Comparison of ENCODE assay signal across 8 mouse cellular contexts in genomic region chr8:86873151-86873550, GRCm38 (mm10). TPM values are rescaled to one million over a fixed set of nuclear protein-coding genes. Genes with fewer than 3 reads are reported as not detected.
A peak's percentile ranks its signal among the peaks of the same experiment; 100 is the strongest.
DNase-seq lines count a peak whose midpoint lies in the region; ATAC-seq lines count a peak whose summit lies in the region.

No protein-coding gene starts in this region.

- 11% methylated on average over 2 of the region's 2 CpGs for WGBS in heart, embryonic 16.5 days

- peak; percentile 83 for ATAC-seq in heart, embryonic 16.5 days (replicated peaks; ENCODE audit: extremely low read depth, insufficient read depth, low FRiP score)

- DNase-seq in gastrocnemius, postnatal 14 days = peak; percentile 30
- DNase-seq in gastrocnemius, adult 8-10 months (ENCODE audit: low spot score in 2 of 2) = no peak
- peak; percentile 56 for DNase-seq in right cerebral cortex, postnatal 4 days
- DNase-seq in right cerebral cortex, adult 2 months (ENCODE audit: low spot score in 2 of 2) = no peak
- peak; percentile 48 for DNase-seq in lung, postnatal 25 days (ENCODE audit: low spot score)
- DNase-seq in adrenal gland, adult 8-10 months = no peak
- DNase-seq in layer of hippocampus, adult 9-10 months (ENCODE audit: low spot score) = no peak

- H3K27ac ChIP-seq in heart, embryonic 16.5 days (ENCODE audit: low read length) = peak overlapping the region; percentile 50; the same call in 1 of the 2 replicates

- no peaks in the 10 kb centered on the region for H3K27me3 ChIP-seq in heart, embryonic 16.5 days (ENCODE audit: control insufficient read depth, insufficient read depth, low read length)

- intact Hi-C loops in gastrocnemius, postnatal 14 days (cut with DNase I; ENCODE audit: low total_unique reads) = no loop called here

- H3K9me3 ChIP-seq in heart, embryonic 16.5 days (replicated peaks; ENCODE audit: control insufficient read depth, low read length) = no peaks in the 10 kb centered on the region

- no peaks in the 10 kb centered on the region for H3K36me3 ChIP-seq in heart, embryonic 16.5 days (ENCODE audit: control insufficient read depth, insufficient read depth)

- peaks cover 40% of the 10 kb centered on the region for H3K4me1 ChIP-seq in heart, embryonic 16.5 days (ENCODE audit: control insufficient read depth, insufficient read depth, low read length)

- H3K4me3 ChIP-seq in heart, embryonic 16.5 days (ENCODE audit: low read length) = no peak overlapping the region

- no peak overlapping the region for H3K9ac ChIP-seq in heart, embryonic 16.5 days (ENCODE audit: low read length)

- H3K4me2 ChIP-seq in heart, embryonic 16.5 days (ENCODE audit: low read depth, low read length) = no peak overlapping the region

RNA-seq across cellular contexts. Expression of gene N4bp1, which starts 11.9 kb away (rescaled TPM):
- total RNA-seq in gastrocnemius, postnatal 14 days (2021) = 10 to 100 TPM; 13.0 to 14.6 TPM
- 10 to 100 TPM; 16.6 to 18.9 (median 18.1) TPM for total RNA-seq in gastrocnemius, adult 8-10 months (2022)
- 5.8 and 6.5 TPM in 2 replicates for polyA plus RNA-seq in heart, embryonic 16.5 days (2015; fragmentation: Nextera tagmentation; extraction: Ambion mirVana)
- total RNA-seq in adrenal gland, adult 8-10 months (2022) = 10 to 100 TPM; 33.9 to 38.5 (median 36.1) TPM

Comparison
In these comparisons a context has a peak if more than half of its experiments do, and no peak if none do; other contexts are left out.
1. DNase-seq: peak in gastrocnemius, postnatal 14 days (single experiment), right cerebral cortex, postnatal 4 days (single experiment) and lung, postnatal 25 days (single experiment); none in gastrocnemius, adult 8-10 months (0 of 2), right cerebral cortex, adult 2 months (0 of 2), adrenal gland, adult 8-10 months (single experiment) and layer of hippocampus, adult 9-10 months (single experiment).